Mouse (Mus musculus) heart, postnatal 0 days (tissue): ENCODE data around the gene Pih1h3b. TPM values are rescaled to one million over a fixed set of nuclear protein-coding genes. Genes with fewer than 3 reads are reported as not detected.
A peak's percentile ranks its signal among the peaks of the same experiment; 100 is the strongest.

ENCODE experiments used
- ATAC-seq: fragments of 200-750 bp; cut with Nextera tagmentation; 2 replicates; pipeline ENCODE4 v1.8.0; 2017; ENCODE audit warnings: low read depth, moderate number of reproducible peaks, moderate library complexity; ENCODE audit not compliant: insufficient read depth
- DNase-seq: peaks from one replicate; pipeline ENCODE4 v3.0.0-alpha.2; 2016; ENCODE audit warnings: low spot score
- H3K27ac ChIP-seq: fragments of 300-500 bp; sonication (generic); 2 replicates; pipeline ENCODE4 v1.5.1; 2014; ENCODE audit warnings: low read depth, mild to moderate bottlenecking
- H3K27me3 ChIP-seq: fragments of 300-500 bp; sonication (generic); 2 replicates; pipeline ENCODE4 v1.6.1; 2014; ENCODE audit warnings: low read length, mixed read lengths; ENCODE audit not compliant: control insufficient read depth, insufficient read depth
- H3K36me3 ChIP-seq: fragments of 300-500 bp; sonication (generic); replicated peaks from 2 replicates; pipeline ENCODE4 v1.6.1; 2014; ENCODE audit warnings: low read length, mixed read lengths; ENCODE audit not compliant: control insufficient read depth, insufficient read depth
- H3K4me1 ChIP-seq: fragments of 300-500 bp; sonication (generic); 2 replicates; pipeline ENCODE4 v1.6.1; 2014; ENCODE audit warnings: antibody characterized with exemption; ENCODE audit not compliant: control insufficient read depth, insufficient read depth
- H3K4me2 ChIP-seq: fragments of 300-500 bp; sonication (generic); 2 replicates; pipeline ENCODE4 v1.6.1; 2014; ENCODE audit warnings: low read depth, mild to moderate bottlenecking, low read length, moderate library complexity
- H3K4me3 ChIP-seq: fragments of 300-500 bp; sonication (generic); 2 replicates; pipeline ENCODE4 v1.5.1; 2014; ENCODE audit warnings: low read depth, low read length
- H3K9ac ChIP-seq: fragments of 300-500 bp; sonication (generic); replicated peaks from 2 replicates; pipeline ENCODE4 v1.6.1; 2014; ENCODE audit warnings: low read depth, low read length, mixed read lengths
- H3K9me3 ChIP-seq: fragments of 300-500 bp; sonication (generic); replicated peaks from 2 replicates; pipeline ENCODE4 v1.6.1; 2016; ENCODE audit warnings: low read length; ENCODE audit not compliant: control insufficient read depth
- CTCF ChIP-seq: IDR thresholded peaks from 2 replicates; pipeline ENCODE4 v1.5.1; 2016; ENCODE audit warnings: antibody characterized with exemption, control low read depth, low read depth
- EP300 ChIP-seq: IDR thresholded peaks from 2 replicates; pipeline ENCODE4 v1.6.1; 2016; ENCODE audit warnings: antibody characterized with exemption, low read depth
- WGBS: fragments of 180-500 bp; shearing (Covaris S2); extraction: QIAGEN DNeasy Blood & Tissue Kit; methylation state at CpG from one replicate; pipeline ENCODE4 v1.1.7; 2014; 5-methylcytosine and 5-hydroxymethylcytosine counted together
- polyA plus RNA-seq: library from polyadenylated mRNA; unstranded; fragments of >200 nt; fragmentation: Nextera tagmentation; extraction: Ambion mirVana; gene quantifications from 2 replicates; pipeline ENCODE4 v1.2.1, GENCODE M21; 2015
- total RNA-seq: library from RNA; depleted of rRNA; stranded (reverse); fragments of >200 nt; gene quantifications from 2 replicates; pipeline ENCODE4 v1.2.3, GENCODE M21; 2014; ENCODE audit warnings: low replicate concordance; rRNA removed

Pih1h3b gene
- not detected in 2 replicates for total RNA-seq
- 0.07 TPM in 1 of 2 replicates, not detected in the other for polyA plus RNA-seq

DNA sequence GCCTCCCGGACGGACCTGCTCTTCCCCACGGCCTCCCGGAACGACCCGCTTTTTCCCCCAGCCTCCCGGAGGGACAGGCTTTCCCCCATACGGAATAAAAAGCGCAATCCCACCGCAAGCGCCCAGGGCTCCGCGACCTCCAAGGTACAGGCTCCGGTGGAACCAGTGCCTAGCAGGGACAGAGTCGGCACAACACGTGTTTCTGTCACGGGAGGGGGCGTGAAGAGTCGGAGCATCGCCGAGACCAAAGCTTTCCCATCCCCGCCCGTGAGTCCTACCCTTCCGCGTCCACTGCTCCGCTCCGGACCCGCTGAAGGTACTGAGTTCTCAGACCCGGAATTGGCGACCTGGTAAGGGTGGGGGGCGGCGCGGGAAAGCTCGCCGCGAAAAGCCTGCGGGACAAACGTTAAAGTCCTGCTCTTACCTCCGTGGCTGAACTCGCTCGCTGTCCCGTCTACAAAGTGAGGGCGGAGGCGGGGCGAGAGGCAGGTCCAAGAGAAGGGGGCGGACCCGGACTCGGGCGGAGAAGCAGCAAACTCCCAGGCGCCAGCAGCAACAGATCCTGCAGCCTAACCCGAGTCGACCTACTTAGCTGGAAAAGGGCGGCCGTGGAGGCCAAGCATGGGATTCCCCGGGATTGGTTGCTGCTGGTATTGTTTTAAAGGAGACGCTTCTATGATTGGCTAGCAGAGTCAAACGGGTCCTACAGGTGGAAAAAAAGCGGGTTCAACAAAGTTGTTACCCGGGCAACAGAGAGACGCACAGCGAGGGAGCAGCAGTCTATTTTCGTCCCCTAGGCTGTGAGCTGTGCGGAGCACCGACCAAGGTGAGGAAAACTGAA, at the start of gene Pih1h3b, which contains the start of gene Nup62cl:
Gene Pih1h3b (plus strand): TSS at position 745 of the 841 bp plus-strand sequence.
Gene Nup62cl (minus strand): TSS at position 578 of the 841 bp plus-strand sequence.
- Histone ChIP-seq H3K9ac (no peak within 1 kb of the TSS), H3K4me2 (peak within 1 kb of the TSS; percentile 53), H3K27me3 (peaks cover 24% of the 10 kb centered on the region; the same call in 1 of the 2 replicates), H3K9me3 (peaks cover 12% of the 10 kb centered on the region), H3K36me3 (no peaks in the 10 kb centered on the region), H3K27ac (no peak within 1 kb of the TSS), H3K4me1 (no peaks in the 10 kb centered on the region), H3K4me3 (peak within 1 kb of the TSS; percentile 37)
- TF ChIP-seq EP300 (no peak), CTCF (no peak)
- 22% methylated on average over 63 of the region's 64 CpGs for WGBS
- peak; percentile 22 for DNase-seq
- ATAC-seq: peak; percentile 72

- H3K27me3 ChIP-seq: peaks cover 24% of the 10 kb centered on the region; the same call in 1 of the 2 replicates
- peak overlapping the region; percentile 53 for H3K4me2 ChIP-seq
- no peaks in the 10 kb centered on the region for H3K36me3 ChIP-seq
- DNase-seq: no peak
- TF ChIP-seq CTCF (no peak), EP300 (no peak)
- H3K4me1 ChIP-seq: no peaks in the 10 kb centered on the region
- peak overlapping the region; percentile 37 for H3K4me3 ChIP-seq
- ATAC-seq: no peak
- H3K9me3 ChIP-seq: peaks cover 12% of the 10 kb centered on the region
- H3K9ac ChIP-seq: no peak overlapping the region
- WGBS: 22% methylated on average over 80 of the region's 90 CpGs
- no peak overlapping the region for H3K27ac ChIP-seq
Measured at GRCm38 (mm10) chrX:140060886-140061874, 1.5 kb upstream of the Pih1h3b start.

GRCm38 (mm10) chrX:140082535-140082934, 19.9 kb downstream of the Pih1h3b start:
- DNase-seq (no peak), ATAC-seq (no peak)
- no peak overlapping the region for H3K4me3 ChIP-seq
- H3K27ac ChIP-seq: no peak overlapping the region
- H3K4me2 ChIP-seq: no peak overlapping the region
- H3K36me3 ChIP-seq: no peaks in the 10 kb centered on the region
- no peak overlapping the region for H3K9ac ChIP-seq
- H3K4me1 ChIP-seq: no peaks in the 10 kb centered on the region
- no peaks in the 10 kb centered on the region for H3K9me3 ChIP-seq
- no peak for TF ChIP-seq CTCF
- no peak for TF ChIP-seq EP300
- H3K27me3 ChIP-seq: no peaks in the 10 kb centered on the region
- 83% methylated on average over 2 of the region's 2 CpGs for WGBS

- ATAC-seq (no peak), DNase-seq (no peak)
- H3K27me3 ChIP-seq: no peaks in the 10 kb centered on the region
- no peak overlapping the region for H3K9ac ChIP-seq
- whole genome bisulfite sequencing: 74% methylated on average over 2 of the region's 2 CpGs
- H3K4me2 ChIP-seq: no peak overlapping the region
- H3K9me3 ChIP-seq: no peaks in the 10 kb centered on the region
- no peaks in the 10 kb centered on the region for H3K36me3 ChIP-seq
- H3K4me3 ChIP-seq: no peak overlapping the region
- no peak for TF ChIP-seq CTCF
- no peak for TF ChIP-seq EP300
- H3K27ac ChIP-seq: no peak overlapping the region
- H3K4me1 ChIP-seq: no peaks in the 10 kb centered on the region
Measured at GRCm38 (mm10) chrX:140094066-140094465, 31.4 kb downstream of the Pih1h3b start.

Other genes starting within 250 kb of the Pih1h3b start
- gene Morc4, start 191.2 kb upstream of the Pih1h3b start, total RNA-seq: 6.1 and 15.8 TPM in 2 replicates
- 4.9 and 5.6 TPM in 2 replicates for gene Morc4, start 191.2 kb upstream of the Pih1h3b start, polyA plus RNA-seq
- gene Rbm41, start 64.3 kb upstream of the Pih1h3b start, total RNA-seq: 3.6 TPM in 2 replicates
- gene Rbm41, start 64.3 kb upstream of the Pih1h3b start, polyA plus RNA-seq: 2.8 and 3.2 TPM in 2 replicates
- gene Nup62cl, start 167 bp upstream of the Pih1h3b start, total RNA-seq: not detected in 2 replicates
- 0.38 and 0.49 TPM in 2 replicates for gene Nup62cl, start 167 bp upstream of the Pih1h3b start, polyA plus RNA-seq